Mouse (Mus musculus): ENCODE data around the gene Edf1. TPM values are rescaled to one million over a fixed set of nuclear protein-coding genes. Genes with fewer than 3 reads are reported as not detected.
A peak's percentile ranks its signal among the peaks of the same experiment; 100 is the strongest.

Edf1 gene
- polyA plus RNA-seq (2014; fragmentation: Nextera tagmentation; extraction: Ambion mirVana), result 356 and 385 TPM in 2 replicates

GRCm38 (mm10) chr2:25557221-25557963, at the start of gene Edf1:
TSS of gene Edf1 (plus strand) at chr2:25557847.
- Histone ChIP-seq H3K4me3 (ENCODE audit: low read depth, low read length) (peak within 1 kb of the TSS; percentile 85), H3K9me3 (ENCODE audit: control insufficient read depth, low read length) (no peaks in the 10 kb centered on the region), H3K4me2 (ENCODE audit: low read length) (peak within 1 kb of the TSS; percentile 97), H3K4me1 (replicated peaks; ENCODE audit: control insufficient read depth, insufficient read depth, low read length) (peaks cover 12% of the 10 kb centered on the region), H3K27ac (ENCODE audit: low read depth) (peak within 1 kb of the TSS; percentile 60), H3K9ac (ENCODE audit: low read length) (peak within 1 kb of the TSS; percentile 88), H3K27me3 (replicated peaks; ENCODE audit: control insufficient read depth, insufficient read depth, low read length) (no peaks in the 10 kb centered on the region), H3K36me3 (ENCODE audit: control insufficient read depth, insufficient read depth, low read length) (peaks cover 30% of the 10 kb centered on the region)
- peak; percentile 95 for ATAC-seq (replicated peaks; ENCODE audit: low FRiP score, low TSS enrichment, low read depth)
- peak; percentile 92 for DNase-seq (ENCODE audit: low spot score)
- WGBS, result under 1% methylated on average over 61 of the region's 61 CpGs

GRCm38 (mm10) chr2:25509912-25510311, 47.7 kb upstream of the Edf1 start:
- no peak overlapping the region for H3K4me3 ChIP-seq (ENCODE audit: low read depth, low read length)
- no peaks in the 10 kb centered on the region for H3K9me3 ChIP-seq (ENCODE audit: control insufficient read depth, low read length)
- no peak overlapping the region for H3K4me2 ChIP-seq (ENCODE audit: low read length)
- H3K36me3 ChIP-seq (ENCODE audit: control insufficient read depth, insufficient read depth, low read length), result peaks cover 4% of the 10 kb centered on the region
- H3K9ac ChIP-seq (ENCODE audit: low read length), result no peak overlapping the region
- DNase-seq (ENCODE audit: low spot score) (no peak), ATAC-seq (replicated peaks; ENCODE audit: low FRiP score, low TSS enrichment, low read depth) (no peak)
- H3K27ac ChIP-seq (ENCODE audit: low read depth), result no peak overlapping the region
- H3K4me1 ChIP-seq (replicated peaks; ENCODE audit: control insufficient read depth, insufficient read depth, low read length), result no peaks in the 10 kb centered on the region
- no peaks in the 10 kb centered on the region for H3K27me3 ChIP-seq (replicated peaks; ENCODE audit: control insufficient read depth, insufficient read depth, low read length)
- 59% methylated on average over 3 of the region's 3 CpGs for WGBS

GRCm38 (mm10) chr2:25526510-25527302, 30.9 kb upstream of the Edf1 start:
- H3K27me3 ChIP-seq (replicated peaks; ENCODE audit: control insufficient read depth, insufficient read depth, low read length), result no peaks in the 10 kb centered on the region
- 95% methylated on average over 9 of the region's 9 CpGs for WGBS
- no peak overlapping the region for H3K4me3 ChIP-seq (ENCODE audit: low read depth, low read length)
- DNase-seq (ENCODE audit: low spot score) (no peak), ATAC-seq (replicated peaks; ENCODE audit: low FRiP score, low TSS enrichment, low read depth) (no peak)
- H3K9ac ChIP-seq (ENCODE audit: low read length), result no peak overlapping the region
- H3K4me1 ChIP-seq (replicated peaks; ENCODE audit: control insufficient read depth, insufficient read depth, low read length), result no peaks in the 10 kb centered on the region
- no peaks in the 10 kb centered on the region for H3K9me3 ChIP-seq (ENCODE audit: control insufficient read depth, low read length)
- H3K4me2 ChIP-seq (ENCODE audit: low read length), result no peak overlapping the region
- H3K36me3 ChIP-seq (ENCODE audit: control insufficient read depth, insufficient read depth, low read length), result peaks cover 92% of the 10 kb centered on the region
- H3K27ac ChIP-seq (ENCODE audit: low read depth), result no peak overlapping the region

GRCm38 (mm10) chr2:25533707-25534106, 23.9 kb upstream of the Edf1 start:
- Histone ChIP-seq H3K27ac (ENCODE audit: low read depth) (no peak overlapping the region), H3K9me3 (ENCODE audit: control insufficient read depth, low read length) (no peaks in the 10 kb centered on the region), H3K36me3 (ENCODE audit: control insufficient read depth, insufficient read depth, low read length) (peaks cover 91% of the 10 kb centered on the region), H3K4me2 (ENCODE audit: low read length) (no peak overlapping the region), H3K4me1 (replicated peaks; ENCODE audit: control insufficient read depth, insufficient read depth, low read length) (no peaks in the 10 kb centered on the region), H3K9ac (ENCODE audit: low read length) (no peak overlapping the region), H3K27me3 (replicated peaks; ENCODE audit: control insufficient read depth, insufficient read depth, low read length) (no peaks in the 10 kb centered on the region), H3K4me3 (ENCODE audit: low read depth, low read length) (no peak overlapping the region)
- DNase-seq (ENCODE audit: low spot score), result no peak
- ATAC-seq (replicated peaks; ENCODE audit: low FRiP score, low TSS enrichment, low read depth), result no peak
- 90% methylated on average over 2 of the region's 2 CpGs for WGBS

- H3K4me2 ChIP-seq (ENCODE audit: low read length), result no peak overlapping the region
- no peak overlapping the region for H3K27ac ChIP-seq (ENCODE audit: low read depth)
- H3K9me3 ChIP-seq (ENCODE audit: control insufficient read depth, low read length), result no peaks in the 10 kb centered on the region
- no peaks in the 10 kb centered on the region for H3K27me3 ChIP-seq (replicated peaks; ENCODE audit: control insufficient read depth, insufficient read depth, low read length)
- H3K4me3 ChIP-seq (ENCODE audit: low read depth, low read length), result no peak overlapping the region
- peaks cover 85% of the 10 kb centered on the region for H3K36me3 ChIP-seq (ENCODE audit: control insufficient read depth, insufficient read depth, low read length)
- H3K4me1 ChIP-seq (replicated peaks; ENCODE audit: control insufficient read depth, insufficient read depth, low read length), result no peaks in the 10 kb centered on the region
- ATAC-seq (replicated peaks; ENCODE audit: low FRiP score, low TSS enrichment, low read depth) (no peak), DNase-seq (ENCODE audit: low spot score) (no peak)
- WGBS, result 83% methylated on average over 3 of the region's 3 CpGs
- H3K9ac ChIP-seq (ENCODE audit: low read length), result no peak overlapping the region
These were observed 23.3 kb upstream of the Edf1 start for GRCm38 (mm10) chr2:25534178-25534865.

- no peak for ATAC-seq (replicated peaks; ENCODE audit: low FRiP score, low TSS enrichment, low read depth)
- H3K9ac ChIP-seq (ENCODE audit: low read length), result no peak overlapping the region
These were observed 22.8 kb upstream of the Edf1 start for GRCm38 (mm10) chr2:25534866-25535182.

GRCm38 (mm10) chr2:25536531-25536930, 21.1 kb upstream of the Edf1 start:
- no peak overlapping the region for H3K4me3 ChIP-seq (ENCODE audit: low read depth, low read length)
- H3K9me3 ChIP-seq (ENCODE audit: control insufficient read depth, low read length), result no peaks in the 10 kb centered on the region
- no peak overlapping the region for H3K9ac ChIP-seq (ENCODE audit: low read length)
- H3K27ac ChIP-seq (ENCODE audit: low read depth), result no peak overlapping the region
- DNase-seq (ENCODE audit: low spot score) (no peak), ATAC-seq (replicated peaks; ENCODE audit: low FRiP score, low TSS enrichment, low read depth) (no peak)
- H3K27me3 ChIP-seq (replicated peaks; ENCODE audit: control insufficient read depth, insufficient read depth, low read length), result no peaks in the 10 kb centered on the region
- no peak overlapping the region for H3K4me2 ChIP-seq (ENCODE audit: low read length)
- 94% methylated on average over 8 of the region's 8 CpGs for WGBS
- no peaks in the 10 kb centered on the region for H3K4me1 ChIP-seq (replicated peaks; ENCODE audit: control insufficient read depth, insufficient read depth, low read length)
- H3K36me3 ChIP-seq (ENCODE audit: control insufficient read depth, insufficient read depth, low read length), result peaks cover 65% of the 10 kb centered on the region

More at GRCm38 (mm10) chr2:25534866-25535182, 22.8 kb upstream of the Edf1 start:
- Histone ChIP-seq H3K9me3 (ENCODE audit: control insufficient read depth, low read length) (no peaks in the 10 kb centered on the region), H3K27me3 (replicated peaks; ENCODE audit: control insufficient read depth, insufficient read depth, low read length) (no peaks in the 10 kb centered on the region), H3K4me1 (replicated peaks; ENCODE audit: control insufficient read depth, insufficient read depth, low read length) (no peaks in the 10 kb centered on the region), H3K4me3 (ENCODE audit: low read depth, low read length) (no peak overlapping the region), H3K4me2 (ENCODE audit: low read length) (no peak overlapping the region), H3K27ac (ENCODE audit: low read depth) (no peak overlapping the region), H3K36me3 (ENCODE audit: control insufficient read depth, insufficient read depth, low read length) (peaks cover 81% of the 10 kb centered on the region)
- DNase-seq (ENCODE audit: low spot score), result no peak
- 97% methylated on average over 2 of the region's 2 CpGs for WGBS

- no peak overlapping the region for H3K4me2 ChIP-seq (ENCODE audit: low read length)
- H3K9ac ChIP-seq (ENCODE audit: low read length), result no peak overlapping the region
- ATAC-seq (replicated peaks; ENCODE audit: low FRiP score, low TSS enrichment, low read depth) (no peak), DNase-seq (ENCODE audit: low spot score) (no peak)
- no peaks in the 10 kb centered on the region for H3K27me3 ChIP-seq (replicated peaks; ENCODE audit: control insufficient read depth, insufficient read depth, low read length)
- no peak overlapping the region for H3K4me3 ChIP-seq (ENCODE audit: low read depth, low read length)
- no peaks in the 10 kb centered on the region for H3K9me3 ChIP-seq (ENCODE audit: control insufficient read depth, low read length)
- H3K4me1 ChIP-seq (replicated peaks; ENCODE audit: control insufficient read depth, insufficient read depth, low read length), result peaks cover under 1% of the 10 kb centered on the region
- H3K36me3 ChIP-seq (ENCODE audit: control insufficient read depth, insufficient read depth, low read length), result peaks cover 28% of the 10 kb centered on the region
- H3K27ac ChIP-seq (ENCODE audit: low read depth), result no peak overlapping the region
- 91% methylated on average over 4 of the region's 4 CpGs for WGBS
These were observed 17.1 kb upstream of the Edf1 start for GRCm38 (mm10) chr2:25540541-25540948.
